Mouse (Mus musculus) kidney, adult 9 months (tissue): ENCODE measurements at regions not wholly inside any gene's neighbourhood (a gene's known extent, or its start where the extent isn't known, plus 50 kb on each side); places are given as distances from the start of the nearest gene placed in this dataset.
"Not testable (repeated sequence)": the region's sequence is repeated elsewhere in the genome, so short reads cannot be mapped to it uniquely, and the experiment has no call there.

Experiments used
- DNase-seq: peaks from one replicate; pipeline ENCODE4 v3.0.0; 2022

DNA sequence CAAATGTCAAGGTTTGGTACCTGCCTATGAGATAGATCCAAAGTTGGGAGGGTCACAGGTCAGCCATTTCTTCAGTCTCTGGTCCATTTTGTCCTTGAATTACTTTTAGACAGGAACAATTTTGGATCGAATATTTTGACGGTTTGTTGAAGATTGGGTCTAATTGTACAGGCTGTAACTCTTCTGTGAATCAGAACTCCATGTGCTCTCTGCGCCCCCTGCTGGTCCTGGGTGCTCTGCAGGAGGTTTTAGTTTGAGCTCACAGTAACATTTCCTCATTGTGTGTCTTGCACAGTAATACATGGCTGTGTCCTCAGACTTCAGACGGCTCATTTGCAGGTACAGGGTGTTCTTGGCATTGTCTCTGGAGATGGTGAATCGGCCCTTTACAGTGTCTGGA lies 158.1 kb downstream of the Adam6a start:
- not testable (repeated sequence) for DNase-seq

DNA sequence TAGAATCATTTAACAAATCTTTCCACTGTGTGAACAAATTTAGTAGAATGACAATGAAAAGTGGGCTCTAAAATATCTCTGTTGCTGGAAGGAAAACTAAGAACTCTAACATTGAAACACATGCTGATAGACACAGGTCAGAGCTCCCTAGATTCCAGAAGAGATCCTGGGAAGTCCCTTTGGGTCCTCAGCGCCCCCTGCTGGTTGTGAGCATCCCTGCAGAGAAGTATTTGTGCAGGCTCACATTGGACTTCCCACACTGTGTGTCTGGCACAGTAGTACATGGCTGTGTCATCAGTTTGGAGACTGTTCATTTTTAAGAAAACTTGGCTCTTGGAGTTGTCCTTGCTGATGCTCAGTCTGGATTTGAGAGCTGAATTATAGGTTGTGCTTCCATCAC lies 172.7 kb downstream of the Adam6a start:
- peak; percentile 43 for DNase-seq

DNA sequence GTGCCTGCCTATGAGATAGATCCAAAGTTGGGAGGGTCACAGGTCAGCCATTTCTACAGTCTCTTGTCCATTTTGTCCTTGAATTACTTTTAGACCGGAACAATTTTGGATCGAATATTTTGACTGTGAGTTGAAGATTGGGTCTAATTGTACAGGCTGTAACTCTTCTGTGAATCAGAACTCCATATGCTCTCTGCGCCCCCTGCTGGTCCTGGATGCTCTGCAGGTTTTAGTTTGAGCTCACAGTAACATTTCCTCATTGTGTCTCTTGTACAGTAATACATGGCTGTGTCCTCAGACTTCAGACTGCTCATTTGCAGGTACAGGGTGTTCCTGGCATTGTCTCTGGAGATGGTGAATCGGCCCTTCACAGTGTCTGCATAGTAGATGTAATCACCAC lies 192.1 kb downstream of the Adam6a start:
- DNase-seq = peak; percentile 13

GRCm38 (mm10) chr12:113746277-113746676 lies 202.6 kb downstream of the Adam6a start:
- DNase-seq = peak; percentile 6

DNA sequence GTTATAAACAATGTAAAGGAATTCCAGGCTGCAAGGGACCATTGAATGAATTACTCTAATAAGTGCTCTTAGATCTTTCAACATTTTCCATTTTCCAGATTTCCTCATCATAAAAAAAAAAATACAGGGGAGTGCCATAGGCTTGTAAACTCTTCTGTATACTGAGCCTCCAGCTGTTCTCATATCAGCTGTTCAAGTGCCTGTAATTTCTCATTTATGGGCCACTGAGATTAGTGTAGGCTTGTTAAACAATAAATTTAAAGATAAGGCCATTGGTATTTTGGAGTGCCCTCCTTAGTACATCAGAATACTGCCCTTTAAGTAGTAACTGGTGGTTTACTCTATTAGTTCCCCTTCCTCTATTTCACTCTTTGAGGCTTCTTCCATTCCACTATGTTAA lies 204.3 kb downstream of the Adam6a start:
- no peak for DNase-seq

DNA sequence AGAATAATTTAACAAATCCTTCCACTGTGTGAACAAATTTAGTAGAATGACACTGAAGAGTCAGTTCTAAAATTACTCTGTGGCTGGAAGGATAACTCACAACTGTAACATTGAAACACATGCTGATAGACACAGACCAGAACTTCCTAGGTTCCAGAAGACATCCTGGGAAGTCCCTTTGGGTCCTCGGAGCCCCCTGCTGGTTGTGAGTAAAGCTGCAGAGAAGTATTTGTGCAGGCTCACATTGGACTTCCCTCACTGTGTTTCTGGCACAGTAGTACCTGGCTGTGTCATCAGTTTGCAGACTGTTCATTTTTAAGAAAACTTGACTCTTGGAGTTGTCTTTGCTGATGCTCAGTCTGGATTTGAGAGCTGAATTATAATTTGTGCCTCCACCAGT lies 225.9 kb downstream of the Adam6a start:
- peak; percentile 0 for DNase-seq

- DNase-seq = peak; percentile 8
Measured at GRCm38 (mm10) chr12:113795876-113796275, 252.2 kb downstream of the Adam6a start.

GRCm38 (mm10) chr12:113826377-113826776 lies 282.7 kb downstream of the Adam6a start:
- peak; percentile 23 for DNase-seq

DNA sequence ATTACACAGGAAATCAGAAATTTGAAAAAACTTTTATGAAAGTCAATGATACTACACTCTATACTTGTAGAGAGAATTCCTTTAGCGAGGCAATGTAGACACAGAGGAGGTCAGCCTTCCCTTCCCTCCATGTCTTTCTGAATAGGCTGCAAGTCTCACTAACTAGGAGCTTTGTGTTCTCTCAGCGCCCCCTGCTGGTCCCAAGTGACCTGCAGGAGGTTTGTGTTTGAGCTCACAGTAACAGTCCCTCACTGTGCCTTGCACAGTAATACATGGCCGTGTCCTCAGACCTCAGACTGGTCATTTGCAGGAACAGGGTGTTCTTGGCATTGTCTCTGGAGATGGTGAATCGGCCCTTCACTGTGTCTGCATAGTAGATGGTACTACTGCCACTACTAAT lies 315.2 kb downstream of the Adam6a start:
- peak; percentile 66 for DNase-seq

GRCm38 (mm10) chr12:113878826-113879225 lies 335.1 kb downstream of the Adam6a start:
- peak; percentile 32 for DNase-seq

DNA sequence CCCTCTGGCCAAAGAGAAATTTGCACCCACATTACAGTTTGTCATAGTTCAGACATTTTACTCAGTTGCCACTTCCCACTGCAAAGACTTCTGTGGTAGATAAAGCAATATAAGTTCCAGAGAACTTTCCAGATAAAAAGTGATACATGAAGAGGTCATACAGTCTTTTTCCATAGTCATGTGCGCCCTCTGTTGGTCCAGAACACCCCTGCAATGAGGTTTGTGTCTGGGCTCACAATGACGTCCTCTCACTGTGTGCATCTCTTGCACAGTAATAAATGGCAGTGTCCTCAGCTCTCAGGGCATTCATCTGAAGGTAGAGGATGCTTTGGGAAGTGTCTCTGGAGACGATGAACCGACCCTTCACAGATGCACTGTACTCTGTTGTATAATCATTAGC lies 352.4 kb downstream of the Adam6a start:
- peak; percentile 12 for DNase-seq

- no peak for DNase-seq
Measured at GRCm38 (mm10) chr12:113906459-113906858, 362.8 kb downstream of the Adam6a start.

DNA sequence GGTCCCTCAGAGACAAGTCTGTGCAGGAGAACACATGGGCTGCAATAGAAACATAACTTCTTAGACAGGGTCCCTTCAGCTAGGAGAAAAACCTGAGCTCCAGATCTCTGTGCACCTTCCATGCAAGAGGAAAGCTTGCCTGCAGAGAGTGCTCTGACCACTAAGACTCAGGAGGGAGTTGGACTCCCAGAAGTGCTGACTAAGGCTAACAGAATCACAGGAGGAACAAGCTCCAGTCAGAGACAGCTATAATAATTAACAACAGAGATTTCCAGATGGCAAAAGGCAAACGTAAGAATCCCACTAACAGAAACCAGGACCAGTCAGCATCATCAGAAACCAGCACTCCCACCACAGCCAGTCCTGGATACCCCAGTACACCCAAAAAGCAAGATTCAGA lies 364.0 kb downstream of the Adam6a start:
- DNase-seq = peak; percentile 71

DNA sequence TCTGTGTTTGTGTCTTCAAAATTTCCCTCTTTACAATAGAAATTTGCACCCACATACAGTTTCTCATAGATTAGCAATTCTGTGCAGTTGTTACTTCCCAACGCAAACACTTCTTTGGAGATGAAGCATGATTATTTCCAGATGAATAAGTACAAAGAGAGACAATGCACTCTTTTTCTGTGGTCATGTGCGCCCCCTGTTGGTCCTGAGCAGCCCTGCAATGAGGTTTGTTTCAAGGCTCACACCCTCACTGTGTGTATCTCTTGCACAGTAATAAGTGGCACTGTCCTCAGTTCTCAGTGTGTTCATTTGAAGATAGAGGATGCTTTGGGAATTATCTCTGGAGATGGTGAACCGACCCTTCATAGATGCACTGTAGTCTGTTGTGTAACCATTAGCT lies 368.1 kb downstream of the Adam6a start:
- peak; percentile 54 for DNase-seq

DNA sequence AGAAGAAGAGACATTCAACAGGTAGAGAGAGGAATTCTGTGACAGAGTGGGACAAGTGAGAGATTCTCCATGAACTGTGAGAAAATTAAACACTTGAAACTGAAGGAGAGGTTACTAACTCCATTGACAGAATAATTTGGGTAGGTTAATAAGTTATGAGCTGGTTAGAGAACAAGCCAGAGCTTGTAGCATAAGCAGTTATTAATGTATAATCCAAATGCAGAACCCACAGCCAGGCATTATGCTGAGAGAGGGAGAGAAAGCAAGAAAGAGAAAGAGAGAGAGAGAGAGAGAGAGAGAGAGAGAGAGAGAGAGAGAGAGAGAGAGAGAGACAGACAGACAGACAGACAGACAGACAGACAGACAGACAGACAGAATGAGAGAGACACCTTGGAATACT lies 397.0 kb downstream of the Adam6a start:
- peak; percentile 96 for DNase-seq

DNA sequence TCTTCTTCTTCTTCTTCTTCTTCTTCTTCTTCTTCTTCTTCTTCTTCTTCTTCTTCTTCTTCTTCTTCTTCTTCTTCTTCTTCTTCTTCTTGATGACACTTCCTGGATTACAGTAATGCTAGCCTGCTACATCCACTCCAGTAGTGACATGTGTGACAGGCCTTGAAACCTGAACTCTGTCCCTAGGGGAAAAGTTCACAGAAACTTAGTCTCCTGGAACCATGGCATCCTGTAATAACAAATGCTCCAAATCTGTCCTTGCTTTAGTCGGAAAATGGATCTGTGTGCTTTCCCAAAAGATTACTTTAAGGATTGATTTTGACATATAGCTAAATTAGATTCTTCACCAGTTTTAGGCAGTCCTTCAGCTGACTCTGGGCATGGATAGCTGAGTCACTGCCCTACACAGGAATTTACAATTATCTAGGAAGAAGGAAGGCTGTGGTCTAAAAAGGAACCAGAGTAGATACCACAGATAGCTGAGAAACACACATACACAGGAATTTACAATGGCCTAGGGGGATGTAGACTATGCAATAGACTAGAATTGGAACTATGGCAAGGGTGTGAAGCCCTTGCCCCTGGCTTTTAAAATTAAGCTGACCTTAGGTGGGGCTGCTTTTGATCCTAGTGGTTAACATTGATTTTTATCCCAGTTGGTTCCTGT lies 400.1 kb downstream of the Adam6a start:
- DNase-seq = peak; percentile 85

DNA sequence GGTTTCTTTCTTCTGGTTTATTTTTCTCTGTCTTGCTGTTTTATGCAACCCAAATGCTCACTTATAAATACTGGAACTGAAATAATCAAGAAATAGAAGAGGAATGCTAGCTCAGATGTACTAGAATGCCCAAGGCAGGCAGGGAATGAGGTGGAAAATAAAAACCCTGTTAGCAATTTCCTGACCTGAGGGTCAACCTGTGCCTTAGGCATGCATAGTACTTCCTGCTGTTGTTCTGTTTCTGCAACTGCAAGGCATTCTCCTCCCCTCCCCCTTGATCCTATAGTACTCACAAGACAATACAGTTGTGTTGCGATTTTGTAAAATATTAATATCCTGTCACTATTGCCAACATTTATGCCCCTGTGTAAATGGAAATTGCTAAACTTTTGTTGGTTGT lies 402.1 kb downstream of the Adam6a start:
- peak; percentile 92 for DNase-seq

- peak; percentile 65 for DNase-seq
Measured at GRCm38 (mm10) chr12:113948017-113948416, 404.3 kb downstream of the Adam6a start.

GRCm38 (mm10) chr12:113974271-113974670 lies 430.6 kb downstream of the Adam6a start:
- no peak for DNase-seq

DNA sequence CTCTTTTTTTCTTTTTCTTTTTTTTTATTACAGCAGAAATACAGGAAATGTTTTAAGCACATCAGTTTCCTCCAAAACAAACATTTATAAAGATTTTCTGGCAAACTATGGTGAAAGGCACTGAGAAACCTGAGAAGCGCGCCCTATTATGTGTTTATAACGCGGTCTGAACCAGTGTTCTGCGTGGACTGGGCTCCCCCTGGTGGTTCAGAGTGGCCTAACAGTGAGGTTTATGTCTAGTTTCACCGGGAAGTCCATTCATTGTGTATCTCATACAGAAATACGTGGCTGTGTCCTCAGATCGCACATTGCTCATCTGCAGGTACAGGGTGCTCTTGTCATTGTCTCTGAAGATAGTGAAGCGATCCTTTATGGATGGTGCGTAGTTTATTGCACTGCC lies 437.9 kb downstream of the Adam6a start:
- DNase-seq = peak; percentile 98

GRCm38 (mm10) chr12:113987233-113987990 lies 443.7 kb downstream of the Adam6a start:
- peak; percentile 99 for DNase-seq

GRCm38 (mm10) chr12:113992425-113992824 lies 448.7 kb downstream of the Adam6a start:
- DNase-seq = peak; percentile 36

GRCm38 (mm10) chr12:113994284-113994683 lies 450.6 kb downstream of the Adam6a start:
- DNase-seq = not testable (repeated sequence)

GRCm38 (mm10) chr12:114008491-114008890 lies 464.8 kb downstream of the Adam6a start:
- DNase-seq = peak; percentile 74
